In genomic region chr11:60088947-60089346, GRCm38 (mm10) we compare ENCODE assay signal across 8 mouse cellular contexts. TPM values are rescaled to one million over a fixed set of nuclear protein-coding genes. Genes with fewer than 3 reads are reported as not detected.
DNase-seq lines count a peak whose midpoint lies in the region; ATAC-seq lines count a peak whose summit lies in the region.

No protein-coding gene starts in this region.

- peak; percentile 35 for DNase-seq in liver
- peak; percentile 64 for DNase-seq in cerebellum, adult 9-11 months
- peak; percentile 70 for DNase-seq in hindbrain, embryonic 11.5 days (ENCODE audit: low spot score)
- no peak for DNase-seq in gastrocnemius, postnatal 25 days
- DNase-seq in layer of hippocampus, adult 9-10 months (ENCODE audit: low spot score), result no peak

- 46% methylated on average over 4 of the region's 4 CpGs for WGBS in liver, embryonic 12.5 days (ENCODE audit: insufficient replicate concordance)
- whole genome bisulfite sequencing in hindbrain, embryonic 11.5 days, result 48% methylated on average over 4 of the region's 4 CpGs
- WGBS in midbrain, embryonic 16.5 days, result 32% methylated on average over 4 of the region's 4 CpGs

- no peak overlapping the region for H3K4me3 ChIP-seq in liver, embryonic 12.5 days
- H3K4me3 ChIP-seq in hindbrain, embryonic 11.5 days (ENCODE audit: low read depth, low read length), result no peak overlapping the region
- H3K4me3 ChIP-seq in midbrain, embryonic 16.5 days (ENCODE audit: low read depth, low read length), result no peak overlapping the region

- no peaks in the 10 kb centered on the region for H3K9me3 ChIP-seq in liver, embryonic 12.5 days (replicated peaks)
- no peaks in the 10 kb centered on the region for H3K9me3 ChIP-seq in hindbrain, embryonic 11.5 days (ENCODE audit: control insufficient read depth, low read length)
- no peaks in the 10 kb centered on the region for H3K9me3 ChIP-seq in midbrain, embryonic 16.5 days (replicated peaks; ENCODE audit: control insufficient read depth, low read length, poor library complexity, severe bottlenecking)

- no peak overlapping the region for H3K4me2 ChIP-seq in liver, embryonic 12.5 days
- no peak overlapping the region for H3K4me2 ChIP-seq in hindbrain, embryonic 11.5 days (replicated peaks; ENCODE audit: low read depth, low read length)
- no peak overlapping the region for H3K4me2 ChIP-seq in midbrain, embryonic 16.5 days (ENCODE audit: low read length)

- H3K27ac ChIP-seq in liver, embryonic 12.5 days, result no peak overlapping the region
- H3K27ac ChIP-seq in hindbrain, embryonic 11.5 days (ENCODE audit: low read depth, low read length), result no peak overlapping the region
- H3K27ac ChIP-seq in midbrain, embryonic 16.5 days (ENCODE audit: low read length), result peak overlapping the region; percentile 25

- no peaks in the 10 kb centered on the region for H3K27me3 ChIP-seq in liver, embryonic 12.5 days (replicated peaks)
- H3K27me3 ChIP-seq in hindbrain, embryonic 11.5 days (ENCODE audit: control insufficient read depth, insufficient read depth, low read length), result no peaks in the 10 kb centered on the region
- H3K27me3 ChIP-seq in midbrain, embryonic 16.5 days (ENCODE audit: control insufficient read depth, insufficient read depth, low read depth, low read length), result no peaks in the 10 kb centered on the region

- H3K36me3 ChIP-seq in liver, embryonic 12.5 days, result no peaks in the 10 kb centered on the region
- H3K36me3 ChIP-seq in hindbrain, embryonic 11.5 days (ENCODE audit: control insufficient read depth, insufficient read depth, low read length), result no peaks in the 10 kb centered on the region
- H3K36me3 ChIP-seq in midbrain, embryonic 16.5 days (ENCODE audit: control insufficient read depth, insufficient read depth, low read length), result no peaks in the 10 kb centered on the region

- peaks cover 56% of the 10 kb centered on the region for H3K4me1 ChIP-seq in liver, embryonic 12.5 days
- H3K4me1 ChIP-seq in hindbrain, embryonic 11.5 days (replicated peaks; ENCODE audit: control insufficient read depth, insufficient read depth, low read length), result no peaks in the 10 kb centered on the region; the same call in 1 of the 2 replicates
- peaks cover 22% of the 10 kb centered on the region for H3K4me1 ChIP-seq in midbrain, embryonic 16.5 days (ENCODE audit: control insufficient read depth, insufficient read depth, low read length)

- no peak overlapping the region for H3K9ac ChIP-seq in liver, embryonic 12.5 days
- H3K9ac ChIP-seq in hindbrain, embryonic 11.5 days (ENCODE audit: low read depth, low read length), result no peak overlapping the region
- H3K9ac ChIP-seq in midbrain, embryonic 16.5 days (ENCODE audit: low read depth, low read length), result no peak overlapping the region

- no peak for ATAC-seq in liver, embryonic 12.5 days
- no peak; the same call in 1 of the 2 replicates for ATAC-seq in hindbrain, embryonic 11.5 days (ENCODE audit: low FRiP score)
- ATAC-seq in midbrain, embryonic 16.5 days, result peak; percentile 88
- ATAC-seq in activated CD4-positive, CD25-positive, alpha-beta regulatory T cell, adult 4 months, result no peak

RNA-seq across cellular contexts. Expression of gene Rai1, which starts 15.9 kb away (rescaled TPM):
- 11.3 and 11.6 TPM in 2 replicates for polyA plus RNA-seq in liver, embryonic 12.5 days (2016; fragmentation: Nextera tagmentation; extraction: Ambion mirVana)
- polyA plus RNA-seq in hindbrain, embryonic 11.5 days (2014; fragmentation: Nextera tagmentation; extraction: Ambion mirVana), result 22.6 and 28.1 TPM in 2 replicates
- polyA plus RNA-seq in midbrain, embryonic 16.5 days (2015; fragmentation: Nextera tagmentation; extraction: Ambion mirVana), result 25.0 and 26.5 TPM in 2 replicates
- 10 to 100 TPM in 1 of 2 experiments, 1 to 10 TPM in 1; 7.6 to 11.3 TPM for polyA plus RNA-seq in activated CD4-positive, CD25-positive, alpha-beta regulatory T cell, adult 4 months (2017; shearing (Covaris generic))
- 10 to 100 TPM; 17.3 to 21.6 TPM for total RNA-seq in gastrocnemius, postnatal 25 days (2021)

RNA-seq across cellular contexts. Expression of gene Pemt, which starts 42.7 kb away (rescaled TPM):
- 7.3 and 8.1 TPM in 2 replicates for polyA plus RNA-seq in liver, embryonic 12.5 days (2016; fragmentation: Nextera tagmentation; extraction: Ambion mirVana)
- 5.1 and 7.2 TPM in 2 replicates for polyA plus RNA-seq in hindbrain, embryonic 11.5 days (2014; fragmentation: Nextera tagmentation; extraction: Ambion mirVana)
- polyA plus RNA-seq in midbrain, embryonic 16.5 days (2015; fragmentation: Nextera tagmentation; extraction: Ambion mirVana), result 7.6 and 9.4 TPM in 2 replicates
- 1 to 10 TPM; 1.5 to 2.1 TPM for polyA plus RNA-seq in activated CD4-positive, CD25-positive, alpha-beta regulatory T cell, adult 4 months (2017; shearing (Covaris generic))
- total RNA-seq in gastrocnemius, postnatal 25 days (2021), result 1 to 10 TPM; 2.6 to 3.7 TPM

Comparison
In these comparisons a context has a peak if more than half of its experiments do, and no peak if none do; other contexts are left out.
1. DNase-seq: peak in liver (single experiment), cerebellum, adult 9-11 months (single experiment) and hindbrain, embryonic 11.5 days (single experiment); none in gastrocnemius, postnatal 25 days (single experiment) and layer of hippocampus, adult 9-10 months (single experiment).